Mouse (Mus musculus): Measurements from ENCODE around the gene Rabgap1l. TPM values are rescaled to one million over a fixed set of nuclear protein-coding genes. Genes with fewer than 3 reads are reported as not detected.
A peak's percentile ranks its signal among the peaks of the same experiment; 100 is the strongest.
"Not testable (repeated sequence)": the region's sequence is repeated elsewhere in the genome, so short reads cannot be mapped to it uniquely, and the experiment has no call there.

Gene Rabgap1l
- total and polyA plus RNA-seq, 2 experiments = 6.4 to 78.7 TPM

- H3K4me1 ChIP-seq (ENCODE audit: control insufficient read depth, insufficient read depth, low read length) = no peaks in the 10 kb centered on the region
- H3K79me2 ChIP-seq (ENCODE audit: control insufficient read depth, insufficient read depth, low read length) = no peaks in the 10 kb centered on the region
- no peak overlapping the region for H3K27ac ChIP-seq (replicated peaks; ENCODE audit: insufficient read depth, low read depth, low read length)
- H3K36me3 ChIP-seq (ENCODE audit: control insufficient read depth, insufficient read depth, low read length) = no peaks in the 10 kb centered on the region
- no peak for TF ChIP-seq POLR2A (IDR thresholded peaks at IDR 0.05; ENCODE audit: extremely low read depth, insufficient read depth, low read length)
- no peak for TF ChIP-seq CTCF (IDR thresholded peaks at IDR 0.05; ENCODE audit: low read depth, low read length)
- DNase-seq (ENCODE audit: extremely low read depth, low read depth, low spot score) = no peak
- no peak overlapping the region for H3K4me3 ChIP-seq (ENCODE audit: insufficient read depth, low read depth, low read length)
- H3K27me3 ChIP-seq (ENCODE audit: control insufficient read depth, insufficient read depth, low read length) = no peaks in the 10 kb centered on the region
- no peak overlapping the region for H3K9ac ChIP-seq (ENCODE audit: low read depth, low read length)
- 90% methylated on average over 3 of the region's 3 CpGs for WGBS
These were observed 120.8 kb downstream of the Rabgap1l start for GRCm38 (mm10) chr1:160672088-160672814.

DNA sequence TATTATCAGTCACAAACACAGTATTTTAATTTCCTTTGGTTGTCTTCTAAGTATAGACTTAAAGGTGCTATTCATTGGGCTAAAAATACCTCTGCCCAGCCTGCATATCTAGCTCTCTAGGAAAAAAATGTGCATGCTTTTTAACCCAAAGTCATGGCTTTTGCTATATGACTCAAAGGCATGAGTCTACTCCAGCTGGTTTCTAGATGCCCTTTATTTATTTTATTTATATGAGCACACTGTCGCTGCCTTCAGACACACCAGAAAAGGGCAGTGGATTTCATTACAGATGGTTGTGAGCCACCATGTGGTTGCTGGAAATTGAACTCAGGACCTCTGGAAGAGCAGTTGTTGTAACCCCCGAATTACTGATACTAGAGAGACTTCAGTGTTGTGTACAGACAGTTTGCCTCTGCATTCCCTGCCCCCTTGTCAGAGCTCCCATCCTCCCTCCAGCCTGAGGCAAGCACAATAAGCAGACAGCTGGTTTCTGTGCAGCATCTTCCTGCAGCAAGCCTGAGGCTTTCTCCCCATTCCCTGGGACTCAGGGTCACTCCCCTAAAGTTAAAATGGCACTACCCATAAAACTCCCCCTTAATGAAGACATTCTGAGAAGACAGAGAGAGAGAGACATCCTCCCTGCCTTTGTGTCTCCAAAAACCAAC is 137.1 kb downstream of the Rabgap1l start:
- H3K4me1 ChIP-seq (ENCODE audit: control insufficient read depth, insufficient read depth, low read length) = no peaks in the 10 kb centered on the region
- no peak for TF ChIP-seq CTCF (IDR thresholded peaks at IDR 0.05; ENCODE audit: low read depth, low read length)
- TF ChIP-seq POLR2A (IDR thresholded peaks at IDR 0.05; ENCODE audit: extremely low read depth, insufficient read depth, low read length) = no peak

DNA sequence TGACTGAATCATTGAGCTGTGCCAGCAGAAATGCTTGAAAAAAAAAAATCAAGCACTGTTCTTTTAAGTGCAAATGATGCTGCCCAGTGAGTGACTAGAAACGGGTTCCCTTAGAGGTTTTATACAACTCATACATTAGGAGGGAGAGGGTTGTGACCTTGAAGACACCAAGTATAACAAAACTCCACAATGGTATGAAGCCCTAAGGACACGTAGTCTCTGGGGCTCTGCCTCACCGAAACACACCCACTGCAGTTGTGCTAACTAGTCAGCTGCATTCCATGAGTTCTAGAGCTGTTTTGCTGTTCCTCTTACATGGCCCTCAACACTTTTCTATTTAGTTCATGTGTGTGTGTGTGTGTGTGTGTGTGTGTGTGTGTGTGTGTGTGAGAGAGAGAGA is 141.3 kb downstream of the Rabgap1l start:
- Histone ChIP-seq H3K27me3 (ENCODE audit: control insufficient read depth, insufficient read depth, low read length) (no peaks in the 10 kb centered on the region), H3K79me2 (ENCODE audit: control insufficient read depth, insufficient read depth, low read length) (no peaks in the 10 kb centered on the region), H3K4me1 (ENCODE audit: control insufficient read depth, insufficient read depth, low read length) (no peaks in the 10 kb centered on the region), H3K36me3 (ENCODE audit: control insufficient read depth, insufficient read depth, low read length) (no peaks in the 10 kb centered on the region), H3K4me3 (ENCODE audit: insufficient read depth, low read depth, low read length) (no peak overlapping the region), H3K9ac (ENCODE audit: low read depth, low read length) (no peak overlapping the region), H3K27ac (replicated peaks; ENCODE audit: insufficient read depth, low read depth, low read length) (no peak overlapping the region)
- DNase-seq (ENCODE audit: extremely low read depth, low read depth, low spot score) = no peak
- 80% methylated on average over 3 of the region's 3 CpGs for WGBS
- no peak for TF ChIP-seq CTCF (IDR thresholded peaks at IDR 0.05; ENCODE audit: low read depth, low read length)

More for the DNA sequence above, 137.1 kb downstream of the Rabgap1l start:
- H3K9ac ChIP-seq (ENCODE audit: low read depth, low read length) = no peak overlapping the region
- DNase-seq (ENCODE audit: extremely low read depth, low read depth, low spot score) = no peak
- no peaks in the 10 kb centered on the region for H3K27me3 ChIP-seq (ENCODE audit: control insufficient read depth, insufficient read depth, low read length)
- H3K4me3 ChIP-seq (ENCODE audit: insufficient read depth, low read depth, low read length) = no peak overlapping the region
- H3K27ac ChIP-seq (replicated peaks; ENCODE audit: insufficient read depth, low read depth, low read length) = no peak overlapping the region
- WGBS = 81% methylated on average over 2 of the region's 2 CpGs
- H3K79me2 ChIP-seq (ENCODE audit: control insufficient read depth, insufficient read depth, low read length) = no peaks in the 10 kb centered on the region
- H3K36me3 ChIP-seq (ENCODE audit: control insufficient read depth, insufficient read depth, low read length) = no peaks in the 10 kb centered on the region

- TF ChIP-seq POLR2A (IDR thresholded peaks at IDR 0.05; ENCODE audit: extremely low read depth, insufficient read depth, low read length) (no peak), CTCF (IDR thresholded peaks at IDR 0.05; ENCODE audit: low read depth, low read length) (peak; percentile 54)
- WGBS = 97% methylated on average over 3 of the region's 3 CpGs
- Histone ChIP-seq H3K27ac (replicated peaks; ENCODE audit: insufficient read depth, low read depth, low read length) (no peak overlapping the region), H3K36me3 (ENCODE audit: control insufficient read depth, insufficient read depth, low read length) (no peaks in the 10 kb centered on the region; the same call in 1 of the 2 replicates), H3K4me3 (ENCODE audit: insufficient read depth, low read depth, low read length) (no peak overlapping the region), H3K79me2 (ENCODE audit: control insufficient read depth, insufficient read depth, low read length) (no peaks in the 10 kb centered on the region), H3K9ac (ENCODE audit: low read depth, low read length) (no peak overlapping the region), H3K4me1 (ENCODE audit: control insufficient read depth, insufficient read depth, low read length) (no peaks in the 10 kb centered on the region), H3K27me3 (ENCODE audit: control insufficient read depth, insufficient read depth, low read length) (no peaks in the 10 kb centered on the region)
- no peak for DNase-seq (ENCODE audit: extremely low read depth, low read depth, low spot score)
These were observed 147.6 kb downstream of the Rabgap1l start for GRCm38 (mm10) chr1:160645416-160645815.

- Histone ChIP-seq H3K36me3 (ENCODE audit: control insufficient read depth, insufficient read depth, low read length) (0 out of 2 replicates have a peak, but pooled peaks cover 3% of the 10 kb centered on the region), H3K4me3 (ENCODE audit: insufficient read depth, low read depth, low read length) (no peak overlapping the region), H3K9ac (ENCODE audit: low read depth, low read length) (no peak overlapping the region), H3K4me1 (ENCODE audit: control insufficient read depth, insufficient read depth, low read length) (no peaks in the 10 kb centered on the region), H3K79me2 (ENCODE audit: control insufficient read depth, insufficient read depth, low read length) (no peaks in the 10 kb centered on the region), H3K27me3 (ENCODE audit: control insufficient read depth, insufficient read depth, low read length) (no peaks in the 10 kb centered on the region), H3K27ac (replicated peaks; ENCODE audit: insufficient read depth, low read depth, low read length) (no peak overlapping the region)
- TF ChIP-seq POLR2A (IDR thresholded peaks at IDR 0.05; ENCODE audit: extremely low read depth, insufficient read depth, low read length) = no peak
- TF ChIP-seq CTCF (IDR thresholded peaks at IDR 0.05; ENCODE audit: low read depth, low read length) = no peak
- 93% methylated on average over 12 of the region's 12 CpGs for WGBS
- DNase-seq (ENCODE audit: extremely low read depth, low read depth, low spot score) = no peak
These were observed 164.6 kb downstream of the Rabgap1l start for GRCm38 (mm10) chr1:160628213-160628932.

DNA sequence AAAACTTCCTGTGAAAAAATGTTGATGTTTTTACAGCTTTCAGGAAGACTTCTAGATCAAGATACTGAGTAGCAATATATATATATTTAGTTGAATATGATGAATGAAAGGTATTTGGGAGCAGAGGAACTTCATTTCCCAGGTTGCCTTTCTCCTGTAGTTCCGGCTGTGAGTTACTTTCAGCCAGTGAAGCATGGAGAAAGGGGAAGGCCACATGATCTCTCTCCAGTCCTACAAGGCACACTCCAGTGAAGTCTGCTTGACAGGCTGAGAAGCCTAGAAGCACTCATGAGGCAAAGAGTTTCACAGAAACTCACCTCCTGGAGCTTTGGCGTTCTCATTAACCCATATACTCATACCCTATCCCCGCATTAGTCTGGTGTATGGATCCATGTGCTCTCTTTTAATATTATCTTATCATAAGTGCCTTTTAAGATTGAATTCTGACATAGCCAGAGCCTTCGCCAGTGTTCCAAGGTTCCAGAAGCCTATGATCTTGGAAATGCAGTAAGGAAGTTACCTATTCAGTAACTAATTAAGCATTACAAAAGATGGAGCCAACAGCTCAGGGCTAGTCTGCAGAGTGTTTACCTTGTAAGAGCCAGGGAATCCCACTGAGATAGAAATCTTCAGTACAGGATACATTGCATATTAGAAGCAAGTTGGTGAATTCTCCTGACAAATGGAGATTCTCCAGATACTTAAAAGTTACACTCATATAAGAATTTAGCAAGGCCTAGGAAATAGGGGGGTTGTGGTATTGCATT is 168.5 kb downstream of the Rabgap1l start:
- H3K4me1 ChIP-seq (ENCODE audit: control insufficient read depth, insufficient read depth, low read length); H3K9ac ChIP-seq (ENCODE audit: low read depth, low read length); H3K36me3 ChIP-seq (ENCODE audit: control insufficient read depth, insufficient read depth, low read length); H3K79me2 ChIP-seq (ENCODE audit: control insufficient read depth, insufficient read depth, low read length); H3K27me3 ChIP-seq (ENCODE audit: control insufficient read depth, insufficient read depth, low read length); DNase-seq (ENCODE audit: extremely low read depth, low read depth, low spot score); H3K27ac ChIP-seq (replicated peaks; ENCODE audit: insufficient read depth, low read depth, low read length); H3K4me3 ChIP-seq (ENCODE audit: insufficient read depth, low read depth, low read length): not testable (repeated sequence)
- 91% methylated on average over 4 of the region's 4 CpGs for WGBS
